Mouse (Mus musculus) heart, postnatal 0 days (tissue): ENCODE results near the gene Adamts1.

ENCODE experiments used
- CTCF ChIP-seq: IDR thresholded peaks from 2 replicates; pipeline ENCODE4 v1.5.1; 2016; ENCODE audit warnings: antibody characterized with exemption, control low read depth, low read depth
- EP300 ChIP-seq: IDR thresholded peaks from 2 replicates; pipeline ENCODE4 v1.6.1; 2016; ENCODE audit warnings: antibody characterized with exemption, low read depth

GRCm38 (mm10) chr16:85749335-85749734, 53.6 kb downstream of the Adamts1 start:
- TF ChIP-seq CTCF (no peak), EP300 (no peak)
